Mouse (Mus musculus) lung, embryonic 14.5 days (tissue): ENCODE results near the gene Lsm4. TPM values are rescaled to one million over a fixed set of nuclear protein-coding genes. Genes with fewer than 3 reads are reported as not detected.

Experiments
- ATAC-seq: fragments of 200-750 bp; cut with Nextera tagmentation; 2 replicates; pipeline ENCODE4 v1.8.0; 2017; ENCODE audit warnings: mild to moderate bottlenecking, moderate TSS enrichment, moderate library complexity; ENCODE audit not compliant: insufficient read depth
- DNase-seq: peaks from one replicate; pipeline ENCODE4 v3.0.0-alpha.2; 2015
- H3K27ac ChIP-seq: fragments of 300-500 bp; sonication (generic); 2 replicates; pipeline ENCODE4 v1.5.1; 2014; ENCODE audit warnings: low read depth, mild to moderate bottlenecking, moderate library complexity
- H3K27me3 ChIP-seq: fragments of 300-500 bp; sonication (generic); 2 replicates; pipeline ENCODE4 v1.6.1; 2014; ENCODE audit warnings: low read length, control low read depth; ENCODE audit not compliant: insufficient read depth
- H3K36me3 ChIP-seq: fragments of 300-500 bp; sonication (generic); 2 replicates; pipeline ENCODE4 v1.6.1; 2014; ENCODE audit warnings: control low read depth; ENCODE audit not compliant: insufficient read depth
- H3K4me1 ChIP-seq: fragments of 300-500 bp; sonication (generic); 2 replicates; pipeline ENCODE4 v1.6.1; 2014; ENCODE audit warnings: antibody characterized with exemption, control low read depth; ENCODE audit not compliant: insufficient read depth
- H3K4me2 ChIP-seq: fragments of 300-500 bp; sonication (generic); 2 replicates; pipeline ENCODE4 v1.6.1; 2014; ENCODE audit warnings: mild to moderate bottlenecking
- H3K4me3 ChIP-seq: fragments of 300-500 bp; sonication (generic); 2 replicates; pipeline ENCODE4 v1.5.1; 2014; ENCODE audit warnings: low read depth, low read length
- H3K9ac ChIP-seq: fragments of 300-500 bp; sonication (generic); 2 replicates; pipeline ENCODE4 v1.6.1; 2014
- H3K9me3 ChIP-seq: fragments of 300-500 bp; sonication (generic); 2 replicates; pipeline ENCODE4 v1.6.1; 2016; ENCODE audit warnings: low read depth, low read length, control low read depth
- CTCF ChIP-seq: IDR thresholded peaks from 2 replicates; pipeline ENCODE4 v1.5.1; 2016; ENCODE audit warnings: antibody characterized with exemption, low read depth
- WGBS: fragments of 180-500 bp; shearing (Covaris S2); extraction: QIAGEN DNeasy Blood & Tissue Kit; methylation state at CpG from one replicate; pipeline ENCODE4 v1.1.7; 2014; 5-methylcytosine and 5-hydroxymethylcytosine counted together
- polyA plus RNA-seq: library from polyadenylated mRNA; unstranded; fragments of >200 nt; fragmentation: Nextera tagmentation; extraction: Ambion mirVana; gene quantifications from 2 replicates; pipeline ENCODE4 v1.2.1, GENCODE M21; 2014

The Lsm4 gene
- polyA plus RNA-seq, 1 experiment from 2014 or later: 327 TPM

GRCm38 (mm10) chr8:70644065-70644464 lies 29.0 kb upstream of the Lsm4 start:
- no peak overlapping the region for H3K9ac ChIP-seq
- ATAC-seq (no peak), DNase-seq (no peak)
- no peaks in the 10 kb centered on the region for H3K27me3 ChIP-seq
- no peak overlapping the region for H3K4me3 ChIP-seq
- no peak overlapping the region for H3K4me2 ChIP-seq
- 79% methylated on average over 2 of the region's 2 CpGs for WGBS
- no peaks in the 10 kb centered on the region for H3K36me3 ChIP-seq
- H3K4me1 ChIP-seq: peaks cover 13% of the 10 kb centered on the region
- TF ChIP-seq CTCF: peak; percentile 55; the same call in 1 of the 2 replicates
- no peak overlapping the region for H3K27ac ChIP-seq
- H3K9me3 ChIP-seq: no peaks in the 10 kb centered on the region

- peaks cover 9% of the 10 kb centered on the region; the same call in 1 of the 2 replicates for H3K36me3 ChIP-seq
- H3K4me1 ChIP-seq: peaks cover 19% of the 10 kb centered on the region
- H3K4me2 ChIP-seq: no peak overlapping the region
- DNase-seq (peak; percentile 32), ATAC-seq (no peak)
- H3K9ac ChIP-seq: no peak overlapping the region
- no peaks in the 10 kb centered on the region for H3K27me3 ChIP-seq
- no peaks in the 10 kb centered on the region for H3K9me3 ChIP-seq
- WGBS: 47% methylated on average over 17 of the region's 17 CpGs
- no peak overlapping the region for H3K4me3 ChIP-seq
- H3K27ac ChIP-seq: no peak overlapping the region
- TF ChIP-seq CTCF: no peak
Measured at GRCm38 (mm10) chr8:70645501-70646224, 27.4 kb upstream of the Lsm4 start.

DNA sequence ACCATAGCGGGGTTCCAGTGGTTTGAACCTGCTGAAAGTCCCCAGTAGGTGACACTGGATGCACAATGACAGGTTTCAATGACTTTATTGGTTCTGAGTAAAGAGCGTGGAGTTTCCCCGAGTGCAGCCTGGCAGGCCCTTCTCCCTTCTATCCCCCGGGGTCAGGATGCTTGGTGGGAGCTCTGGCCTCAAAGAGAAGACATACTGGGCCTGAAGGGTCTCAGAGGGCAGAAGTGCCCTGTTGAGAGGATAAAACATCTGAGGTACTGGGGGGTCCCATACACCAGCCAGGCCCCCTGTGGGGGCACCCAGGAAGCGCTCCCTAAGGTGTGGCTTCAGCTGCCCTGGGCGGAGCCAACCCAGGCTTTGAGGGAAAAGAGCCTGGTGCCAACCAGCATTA lies 26.7 kb upstream of the Lsm4 start:
- no peak for DNase-seq
- no peak overlapping the region for H3K27ac ChIP-seq
- no peak overlapping the region for H3K4me3 ChIP-seq
- H3K4me2 ChIP-seq: no peak overlapping the region
- no peaks in the 10 kb centered on the region for H3K27me3 ChIP-seq
- H3K4me1 ChIP-seq: peaks cover 19% of the 10 kb centered on the region
- WGBS: 78% methylated on average over 6 of the region's 6 CpGs
- H3K9me3 ChIP-seq: no peaks in the 10 kb centered on the region
- peaks cover 15% of the 10 kb centered on the region; the same call in 1 of the 2 replicates for H3K36me3 ChIP-seq
- ATAC-seq: no peak
- H3K9ac ChIP-seq: no peak overlapping the region
- TF ChIP-seq CTCF: no peak

DNA sequence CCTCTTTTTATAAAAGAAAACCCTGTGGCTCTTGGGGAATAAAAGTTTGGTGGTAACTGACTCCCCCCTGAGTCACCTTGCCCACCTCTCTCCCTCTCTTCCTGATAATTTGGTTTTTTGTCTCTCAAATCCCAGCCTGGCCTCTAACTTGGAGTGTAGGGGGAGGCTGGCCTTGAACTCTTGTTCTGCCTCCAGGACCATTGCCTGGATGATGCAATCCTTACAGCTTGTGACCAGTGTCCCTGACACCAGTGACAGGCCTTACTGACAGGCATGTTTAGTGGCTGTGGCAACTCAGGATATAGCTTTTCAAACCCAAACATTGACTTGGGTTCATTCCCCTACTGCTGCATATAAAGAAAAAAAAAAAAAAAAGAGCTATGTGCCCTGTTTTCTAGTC lies 26.3 kb upstream of the Lsm4 start:
- no peaks in the 10 kb centered on the region for H3K9me3 ChIP-seq
- H3K4me3 ChIP-seq: no peak overlapping the region
- ATAC-seq (no peak), DNase-seq (no peak)
- no peak overlapping the region for H3K4me2 ChIP-seq
- no peaks in the 10 kb centered on the region for H3K27me3 ChIP-seq
- no peak for TF ChIP-seq CTCF
- H3K27ac ChIP-seq: no peak overlapping the region
- peaks cover 19% of the 10 kb centered on the region for H3K4me1 ChIP-seq
- H3K9ac ChIP-seq: no peak overlapping the region
- H3K36me3 ChIP-seq: peaks cover 18% of the 10 kb centered on the region; the same call in 1 of the 2 replicates

GRCm38 (mm10) chr8:70647343-70648163 lies 25.5 kb upstream of the Lsm4 start:
- 40% methylated on average over 8 of the region's 8 CpGs for WGBS
- Histone ChIP-seq H3K36me3 (peaks cover 25% of the 10 kb centered on the region; the same call in 1 of the 2 replicates), H3K9me3 (no peaks in the 10 kb centered on the region), H3K4me3 (no peak overlapping the region), H3K9ac (no peak overlapping the region), H3K27me3 (no peaks in the 10 kb centered on the region), H3K4me2 (no peak overlapping the region), H3K27ac (peak overlapping the region; percentile 66), H3K4me1 (peaks cover 19% of the 10 kb centered on the region)
- peak; percentile 49 for DNase-seq
- no peak for TF ChIP-seq CTCF
- no peak; the same call in 1 of the 2 replicates for ATAC-seq

DNA sequence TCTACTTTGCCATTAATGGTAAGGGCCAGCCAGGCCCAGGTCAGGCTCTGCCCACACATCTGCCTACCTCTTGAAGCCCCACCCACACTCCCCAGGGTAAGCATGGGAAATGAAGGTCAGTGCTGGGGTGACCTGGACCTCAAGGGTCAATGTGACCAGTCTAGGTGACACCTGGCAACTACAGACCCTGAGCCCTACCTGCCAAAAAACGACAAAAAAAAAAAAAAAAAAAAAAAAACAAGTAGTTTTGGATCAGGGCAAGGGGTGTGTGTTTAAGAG lies 24.9 kb upstream of the Lsm4 start:
- Histone ChIP-seq H3K27me3 (no peaks in the 10 kb centered on the region), H3K4me3 (no peak overlapping the region), H3K9me3 (no peaks in the 10 kb centered on the region), H3K36me3 (peaks cover 27% of the 10 kb centered on the region; the same call in 1 of the 2 replicates), H3K9ac (no peak overlapping the region), H3K4me2 (no peak overlapping the region), H3K4me1 (peaks cover 19% of the 10 kb centered on the region), H3K27ac (peak overlapping the region; percentile 66; the same call in 1 of the 2 replicates)
- no peak for TF ChIP-seq CTCF
- DNase-seq: no peak
- WGBS: 36% methylated on average over 1 of the region's 1 CpGs
- no peak for ATAC-seq

- Histone ChIP-seq H3K4me3 (no peak overlapping the region), H3K9me3 (no peaks in the 10 kb centered on the region), H3K4me2 (no peak overlapping the region), H3K27me3 (no peaks in the 10 kb centered on the region), H3K36me3 (peaks cover 32% of the 10 kb centered on the region; the same call in 1 of the 2 replicates), H3K4me1 (peaks cover 19% of the 10 kb centered on the region), H3K9ac (no peak overlapping the region), H3K27ac (peak overlapping the region; percentile 76)
- 53% methylated on average over 3 of the region's 3 CpGs for WGBS
- ATAC-seq (peak; percentile 15; the same call in 1 of the 2 replicates), DNase-seq (no peak)
- no peak for TF ChIP-seq CTCF
Measured at GRCm38 (mm10) chr8:70648921-70649320, 24.1 kb upstream of the Lsm4 start.
